Comparison of ENCODE assay signal across 18 mouse cellular contexts in the genomic region with DNA sequence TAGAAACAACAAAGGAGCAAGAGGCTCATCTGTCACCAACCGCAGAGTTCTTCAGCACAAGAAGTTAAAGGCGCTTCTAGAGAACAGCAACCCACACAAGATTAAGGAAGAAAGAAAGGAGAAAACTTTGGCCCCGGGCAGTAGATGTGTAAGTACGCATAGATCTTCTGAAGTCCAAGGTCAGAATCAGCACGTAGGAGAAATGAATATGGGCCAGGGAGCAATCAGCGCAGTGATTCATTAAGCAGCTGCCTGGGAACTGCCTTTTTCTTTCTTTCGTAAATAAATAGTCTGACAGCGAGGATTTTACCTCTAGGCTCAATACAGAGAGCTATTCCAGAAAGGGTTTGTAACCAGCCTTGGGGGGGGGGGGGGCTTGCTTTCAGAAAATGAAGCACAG.
DNase-seq lines count a peak whose midpoint lies in the region; ATAC-seq and TF ChIP-seq lines count a peak whose summit lies in the region.
"Had no signal": no experiment of that assay in that cellular context is flagged by ENCODE, and none has a peak within 500 bp of the region (broad histone marks: within the 10 kb centered on the region; RNA-seq: fewer than 3 reads in every experiment).

No protein-coding gene starts in this region.

- no peak overlapping the region for H3K4me3 ChIP-seq in forebrain, embryonic 11.5 days (ENCODE audit: low read depth, low read length)
- no peak overlapping the region for H3K4me3 ChIP-seq in forebrain, postnatal 0 days (ENCODE audit: low read depth, low read length)
- no peak overlapping the region for H3K4me3 ChIP-seq in kidney, embryonic 16.5 days (ENCODE audit: low read length)
- H3K4me3 ChIP-seq: embryonic facial prominence, embryonic 12.5 days; heart, embryonic 10.5 days; limb, embryonic 13.5 days; lung, embryonic 15.5 days; neural tube, embryonic 13.5 days had no signal

- no peak for TF ChIP-seq CTCF in forebrain, postnatal 0 days (IDR thresholded peaks at IDR 0.05; ENCODE audit: low read depth)

- H3K9me3 ChIP-seq in forebrain, embryonic 11.5 days (ENCODE audit: control insufficient read depth, low read length): no peaks in the 10 kb centered on the region
- H3K9me3 ChIP-seq in forebrain, postnatal 0 days (ENCODE audit: low read length): no peaks in the 10 kb centered on the region
- no peaks in the 10 kb centered on the region for H3K9me3 ChIP-seq in kidney, embryonic 16.5 days (ENCODE audit: low read length)
- H3K9me3 ChIP-seq: embryonic facial prominence, embryonic 12.5 days; G1E; heart, embryonic 10.5 days; limb, embryonic 13.5 days; lung, embryonic 15.5 days; neural tube, embryonic 13.5 days had no signal

- H3K27ac ChIP-seq in forebrain, embryonic 11.5 days (ENCODE audit: low read depth, low read length): no peak overlapping the region
- no peak overlapping the region for H3K27ac ChIP-seq in forebrain, postnatal 0 days (ENCODE audit: low read depth, low read length)
- no peak overlapping the region for H3K27ac ChIP-seq in kidney, embryonic 16.5 days (ENCODE audit: low read length)
- H3K27ac ChIP-seq: embryonic facial prominence, embryonic 12.5 days; heart, embryonic 10.5 days; limb, embryonic 13.5 days; lung, embryonic 15.5 days; neural tube, embryonic 13.5 days had no signal

- H3K36me3 ChIP-seq in forebrain, embryonic 11.5 days (ENCODE audit: control insufficient read depth, insufficient read depth, low read length): no peaks in the 10 kb centered on the region
- no peaks in the 10 kb centered on the region for H3K36me3 ChIP-seq in forebrain, postnatal 0 days (ENCODE audit: insufficient read depth)
- no peaks in the 10 kb centered on the region for H3K36me3 ChIP-seq in kidney, embryonic 16.5 days (ENCODE audit: insufficient read depth, low read length)
- H3K36me3 ChIP-seq: embryonic facial prominence, embryonic 12.5 days; G1E; heart, embryonic 10.5 days; limb, embryonic 13.5 days; lung, embryonic 15.5 days; neural tube, embryonic 13.5 days had no signal

- H3K27me3 ChIP-seq in forebrain, embryonic 11.5 days (ENCODE audit: control insufficient read depth, insufficient read depth, low read length): no peaks in the 10 kb centered on the region
- H3K27me3 ChIP-seq in forebrain, postnatal 0 days (ENCODE audit: insufficient read depth, low read length): no peaks in the 10 kb centered on the region
- no peaks in the 10 kb centered on the region for H3K27me3 ChIP-seq in kidney, embryonic 16.5 days (ENCODE audit: insufficient read depth, low read length)
- H3K27me3 ChIP-seq: embryonic facial prominence, embryonic 12.5 days; limb, embryonic 13.5 days; lung, embryonic 15.5 days; neural tube, embryonic 13.5 days had no signal

- no peak for DNase-seq in forebrain, embryonic 11.5 days (ENCODE audit: low spot score)
- no peak for DNase-seq in forebrain, postnatal 0 days
- DNase-seq in kidney, adult 11 months: no peak
- DNase-seq in brain, adult 2 months (ENCODE audit: low read depth, low spot score): peak; percentile 25
- peak; percentile 4 for DNase-seq in kidney, postnatal 10 days
- no peak for DNase-seq in thymus, postnatal 14 days
- DNase-seq in thymus, postnatal 0 days (ENCODE audit: low spot score): no peak
- DNase-seq: B cell, adult 2 months; thymus, postnatal 4 days had no signal

- no peak overlapping the region for H3K9ac ChIP-seq in forebrain, embryonic 11.5 days (ENCODE audit: low read length)
- no peak overlapping the region for H3K9ac ChIP-seq in forebrain, postnatal 0 days
- no peak overlapping the region for H3K9ac ChIP-seq in kidney, embryonic 16.5 days (replicated peaks; ENCODE audit: low read length)
- H3K9ac ChIP-seq: embryonic facial prominence, embryonic 12.5 days; limb, embryonic 13.5 days; lung, embryonic 15.5 days; neural tube, embryonic 13.5 days had no signal

- H3K4me2 ChIP-seq in forebrain, embryonic 11.5 days (ENCODE audit: low read depth, low read length, severe bottlenecking): no peak overlapping the region
- no peak overlapping the region for H3K4me2 ChIP-seq in forebrain, postnatal 0 days (ENCODE audit: low read depth)
- H3K4me2 ChIP-seq in kidney, embryonic 16.5 days (replicated peaks; ENCODE audit: low read depth, low read length): peak overlapping the region; percentile 27; the same call in 1 of the 2 replicates
- H3K4me2 ChIP-seq: embryonic facial prominence, embryonic 12.5 days; limb, embryonic 13.5 days; lung, embryonic 15.5 days; midbrain, embryonic 11.5 days; neural tube, embryonic 13.5 days had no signal

- WGBS in forebrain, embryonic 11.5 days: 33% methylated on average over 8 of the region's 8 CpGs
- 19% methylated on average over 8 of the region's 8 CpGs for WGBS in forebrain, postnatal 0 days
- 24% methylated on average over 8 of the region's 8 CpGs for WGBS in kidney, embryonic 16.5 days

- H3K4me1 ChIP-seq in forebrain, embryonic 11.5 days (replicated peaks; ENCODE audit: control insufficient read depth, insufficient read depth, low read length): no peaks in the 10 kb centered on the region
- H3K4me1 ChIP-seq in forebrain, postnatal 0 days (ENCODE audit: insufficient read depth): no peaks in the 10 kb centered on the region
- H3K4me1 ChIP-seq in kidney, embryonic 16.5 days (ENCODE audit: insufficient read depth, low read length): peaks cover 8% of the 10 kb centered on the region; the same call in 1 of the 2 replicates
- H3K4me1 ChIP-seq: heart, embryonic 10.5 days; limb, embryonic 13.5 days; lung, embryonic 15.5 days had no signal

- peak; percentile 51; the same call in 1 of the 2 replicates for ATAC-seq in forebrain, embryonic 11.5 days (replicated peaks; ENCODE audit: low FRiP score)
- ATAC-seq in forebrain, postnatal 0 days: no peak
- ATAC-seq in kidney, embryonic 16.5 days (ENCODE audit: low FRiP score, low TSS enrichment): peak; percentile 54; the same call in 1 of the 2 replicates
- ATAC-seq: activated CD4-positive, CD25-positive, alpha-beta regulatory T cell, adult 4 months had no signal

Comparison
In these comparisons a context has a peak if more than half of its experiments do, and no peak if none do; other contexts are left out.
1. DNase-seq: peak in brain, adult 2 months (single experiment) and kidney, postnatal 10 days (single experiment); none in forebrain, embryonic 11.5 days (single experiment), forebrain, postnatal 0 days (single experiment), kidney, adult 11 months (single experiment), thymus, postnatal 14 days (single experiment) and thymus, postnatal 0 days (single experiment).